Comparison of ENCODE assay signal across 9 mouse cellular contexts in the genomic region with DNA sequence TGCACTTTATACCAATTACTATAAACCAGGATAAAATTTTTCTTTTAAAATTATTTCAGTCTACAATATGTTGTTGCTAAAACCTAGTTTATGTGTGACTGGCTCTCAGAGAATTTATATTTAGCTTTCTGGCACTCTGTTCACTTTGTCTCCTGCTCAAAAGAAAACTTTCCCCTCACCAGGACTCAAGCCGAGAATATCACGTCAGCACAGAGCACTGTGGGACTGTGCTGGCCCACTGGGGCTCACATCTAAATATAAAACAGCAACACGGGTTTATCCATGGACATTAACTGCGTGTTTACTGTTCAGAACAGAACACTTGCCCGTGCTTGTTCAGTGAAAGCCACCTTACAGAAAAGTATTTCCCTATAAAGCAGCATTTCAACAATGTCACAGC. TPM values are rescaled to one million over a fixed set of nuclear protein-coding genes. Genes with fewer than 3 reads are reported as not detected.
DNase-seq lines count a peak whose midpoint lies in the region; ATAC-seq and TF ChIP-seq lines count a peak whose summit lies in the region.
"Had no signal": no experiment of that assay in that cellular context is flagged by ENCODE, and none has a peak within 500 bp of the region (broad histone marks: within the 10 kb centered on the region; RNA-seq: fewer than 3 reads in every experiment).

No protein-coding gene starts in this region.

- TF ChIP-seq CTCF in embryonic fibroblast, embryonic 13.5 days (IDR thresholded peaks at IDR 0.05; ENCODE audit: borderline replicate concordance, insufficient read depth, low read length): no peak

- DNase-seq in left cerebral cortex, adult 11 months (ENCODE audit: low spot score): peak; percentile 49
- DNase-seq in left cerebral cortex, postnatal 10 days (ENCODE audit: extremely low spot score in 1 of 2, low spot score in 2 of 2): no peak
- DNase-seq: layer of hippocampus, adult 9-11 months had no signal

- peaks cover 4% of the 10 kb centered on the region for H3K4me1 ChIP-seq in embryonic fibroblast, embryonic 13.5 days (ENCODE audit: control insufficient read depth, insufficient read depth, low read length)
- H3K4me1 ChIP-seq in heart, embryonic 12.5 days (replicated peaks): peaks cover 24% of the 10 kb centered on the region
- H3K4me1 ChIP-seq in limb, embryonic 15.5 days: peaks cover 16% of the 10 kb centered on the region
- H3K4me1 ChIP-seq in intestine, embryonic 15.5 days (replicated peaks): no peaks in the 10 kb centered on the region

- no peak for TF ChIP-seq POLR2A in embryonic fibroblast, embryonic 13.5 days (IDR thresholded peaks at IDR 0.05; ENCODE audit: low read depth, low read length)

- peak overlapping the region; percentile 17; the same call in 1 of the 2 replicates for H3K27ac ChIP-seq in embryonic fibroblast, embryonic 13.5 days (ENCODE audit: insufficient read depth, low read length)
- H3K27ac ChIP-seq in heart, embryonic 12.5 days (ENCODE audit: poor library complexity, severe bottlenecking): peak overlapping the region; percentile 63
- peak overlapping the region; percentile 54; the same call in 1 of the 2 replicates for H3K27ac ChIP-seq in limb, embryonic 15.5 days
- no peak overlapping the region for H3K27ac ChIP-seq in intestine, embryonic 15.5 days

- no peaks in the 10 kb centered on the region for H3K36me3 ChIP-seq in heart, embryonic 12.5 days
- no peaks in the 10 kb centered on the region for H3K36me3 ChIP-seq in limb, embryonic 15.5 days
- H3K36me3 ChIP-seq in intestine, embryonic 15.5 days: no peaks in the 10 kb centered on the region

- no peak for ATAC-seq in heart, embryonic 12.5 days (ENCODE audit: insufficient number of reproducible peaks, low FRiP score)
- ATAC-seq in limb, embryonic 15.5 days (ENCODE audit: insufficient number of reproducible peaks, low FRiP score, low TSS enrichment, low read depth): no peak
- no peak for ATAC-seq in intestine, embryonic 15.5 days
- no peak for ATAC-seq in erythroblast, adult 5-6 weeks (replicated peaks; ENCODE audit: low FRiP score, poor library complexity, severe bottlenecking)
- ATAC-seq: forebrain, embryonic 16.5 days had no signal

- intact Hi-C loops in left cerebral cortex, postnatal 10 days (cut with DNase I): loop anchor here (5.0 kb wide), 1 partner anchor 37 kb away; no protein-coding TSS in a partner anchor

- 47% methylated on average over 5 of the region's 5 CpGs for WGBS in heart, embryonic 12.5 days
- WGBS in limb, embryonic 15.5 days: 12% methylated on average over 5 of the region's 5 CpGs
- WGBS in intestine, embryonic 15.5 days: 42% methylated on average over 5 of the region's 5 CpGs

- H3K27me3 ChIP-seq in heart, embryonic 12.5 days (replicated peaks): no peaks in the 10 kb centered on the region
- H3K27me3 ChIP-seq in limb, embryonic 15.5 days: no peaks in the 10 kb centered on the region
- H3K27me3 ChIP-seq in intestine, embryonic 15.5 days (replicated peaks): no peaks in the 10 kb centered on the region

- no peaks in the 10 kb centered on the region for H3K9me3 ChIP-seq in heart, embryonic 12.5 days (replicated peaks)
- H3K9me3 ChIP-seq in limb, embryonic 15.5 days: no peaks in the 10 kb centered on the region
- no peaks in the 10 kb centered on the region for H3K9me3 ChIP-seq in intestine, embryonic 15.5 days

- H3K9ac ChIP-seq in heart, embryonic 12.5 days: no peak overlapping the region
- H3K9ac ChIP-seq in limb, embryonic 15.5 days: no peak overlapping the region
- H3K9ac ChIP-seq in intestine, embryonic 15.5 days: no peak overlapping the region

- H3K4me2 ChIP-seq in heart, embryonic 12.5 days: 0 out of 2 replicates have a peak overlapping the region, but pooled peaks have one; percentile 14
- H3K4me2 ChIP-seq in limb, embryonic 15.5 days: no peak overlapping the region
- no peak overlapping the region for H3K4me2 ChIP-seq in intestine, embryonic 15.5 days (replicated peaks)

- no peak overlapping the region for H3K4me3 ChIP-seq in embryonic fibroblast, embryonic 13.5 days (ENCODE audit: insufficient read depth, low read length)
- H3K4me3 ChIP-seq in heart, embryonic 12.5 days: no peak overlapping the region
- no peak overlapping the region for H3K4me3 ChIP-seq in limb, embryonic 15.5 days
- H3K4me3 ChIP-seq in intestine, embryonic 15.5 days (replicated peaks): no peak overlapping the region

RNA-seq across cellular contexts. Expression of gene Jam3, which starts 44.5 kb away (rescaled TPM):
- 10 to 100 TPM; 20.1 to 24.9 TPM for total RNA-seq in left cerebral cortex, postnatal 10 days (2021)
- 45.6 and 50.3 TPM in 2 replicates for polyA plus RNA-seq in embryonic fibroblast, embryonic 13.5 days (2011; ENCODE audit: insufficient read length, low read depth, missing spikeins)
- 47.4 and 50.0 TPM in 2 replicates for polyA plus RNA-seq in heart, embryonic 12.5 days (2016; fragmentation: Nextera tagmentation; extraction: Ambion mirVana)
- 96.1 and 112 TPM in 2 replicates for polyA plus RNA-seq in limb, embryonic 15.5 days (2015; fragmentation: Nextera tagmentation; extraction: Ambion mirVana)
- polyA plus RNA-seq in intestine, embryonic 15.5 days (2015; fragmentation: Nextera tagmentation; extraction: Ambion mirVana): 42.7 and 55.1 TPM in 2 replicates
- total RNA-seq in erythroblast, adult 5-6 weeks (2015; ENCODE audit: low replicate concordance): not detected in 2 replicates
- 0.60 TPM in 1 of 2 replicates, not detected in the other for total RNA-seq in erythroblast, adult 5-6 weeks (2017; ENCODE audit: low replicate concordance)
